Mouse (Mus musculus): ENCODE data around the gene Fbxl12.

- TF ChIP-seq CTCF (conservative IDR thresholded peaks at IDR 0.05; ENCODE audit: low read length) (no peak), NANOG (IDR thresholded peaks at IDR 0.05; ENCODE audit: borderline replicate concordance, low read length) (no peak), POU5F1 (IDR thresholded peaks at IDR 0.05; ENCODE audit: borderline replicate concordance, low read length) (no peak)
Measured at GRCm38 (mm10) chr9:20641501-20641900, 3.1 kb downstream of the Fbxl12 start.

Measured in E14TG2a.4 (cell line).